Mouse (Mus musculus) neural tube, embryonic 11.5 days (tissue): Measurements from ENCODE around the gene Reln. TPM values are rescaled to one million over a fixed set of nuclear protein-coding genes. Genes with fewer than 3 reads are reported as not detected.

ENCODE experiments used
- ATAC-seq: fragments of 200-750 bp; cut with Nextera tagmentation; 2 replicates; pipeline ENCODE4 v1.8.0; 2017; ENCODE audit warnings: moderate number of reproducible peaks, mild to moderate bottlenecking, moderate TSS enrichment, moderate library complexity; ENCODE audit not compliant: insufficient read depth, low FRiP score, low TSS enrichment
- DNase-seq: peaks from one replicate; pipeline ENCODE4 v3.0.0-alpha.2; 2015; ENCODE audit warnings: low spot score
- H3K27ac ChIP-seq: fragments of 300-500 bp; sonication (generic); 2 replicates; pipeline ENCODE4 v1.5.1; 2014; ENCODE audit warnings: low read depth, mild to moderate bottlenecking, low read length
- H3K27me3 ChIP-seq: fragments of 300-500 bp; sonication (generic); 2 replicates; pipeline ENCODE4 v1.6.1; 2014; ENCODE audit warnings: mild to moderate bottlenecking, low read length, mixed read lengths; ENCODE audit not compliant: control insufficient read depth, insufficient read depth
- H3K36me3 ChIP-seq: fragments of 300-500 bp; sonication (generic); 2 replicates; pipeline ENCODE4 v1.6.1; 2014; ENCODE audit warnings: mild to moderate bottlenecking, low read length, moderate library complexity, mixed read lengths; ENCODE audit not compliant: control insufficient read depth, insufficient read depth
- H3K4me1 ChIP-seq: fragments of 300-500 bp; sonication (generic); 2 replicates; pipeline ENCODE4 v1.6.1; 2014; ENCODE audit warnings: low read length, mixed read lengths; ENCODE audit not compliant: control insufficient read depth, insufficient read depth
- H3K4me2 ChIP-seq: fragments of 300-500 bp; sonication (generic); 2 replicates; pipeline ENCODE4 v1.6.1; 2014; ENCODE audit warnings: low read depth, mild to moderate bottlenecking, moderate library complexity
- H3K4me3 ChIP-seq: fragments of 300-500 bp; sonication (generic); 2 replicates; pipeline ENCODE4 v1.5.1; 2014; ENCODE audit warnings: low read depth, low read length
- H3K9ac ChIP-seq: fragments of 300-500 bp; sonication (generic); 2 replicates; pipeline ENCODE4 v1.6.1; 2014; ENCODE audit warnings: mild to moderate bottlenecking, low read length
- H3K9me3 ChIP-seq: fragments of 300-500 bp; sonication (generic); 2 replicates; pipeline ENCODE4 v1.6.1; 2016; ENCODE audit warnings: low read length; ENCODE audit not compliant: control insufficient read depth
- WGBS: fragments of 180-500 bp; shearing (Covaris S2); extraction: QIAGEN DNeasy Blood & Tissue Kit; methylation state at CpG from one replicate; pipeline ENCODE4 v1.1.7; 2014; 5-methylcytosine and 5-hydroxymethylcytosine counted together
- polyA plus RNA-seq: library from polyadenylated mRNA; unstranded; fragments of >200 nt; fragmentation: Nextera tagmentation; extraction: Ambion mirVana; gene quantifications from 2 replicates; pipeline ENCODE4 v1.2.1, GENCODE M21; 2014

The Reln gene
- polyA plus RNA-seq, 1 experiment from 2014 or later, result 21.0 TPM

DNA sequence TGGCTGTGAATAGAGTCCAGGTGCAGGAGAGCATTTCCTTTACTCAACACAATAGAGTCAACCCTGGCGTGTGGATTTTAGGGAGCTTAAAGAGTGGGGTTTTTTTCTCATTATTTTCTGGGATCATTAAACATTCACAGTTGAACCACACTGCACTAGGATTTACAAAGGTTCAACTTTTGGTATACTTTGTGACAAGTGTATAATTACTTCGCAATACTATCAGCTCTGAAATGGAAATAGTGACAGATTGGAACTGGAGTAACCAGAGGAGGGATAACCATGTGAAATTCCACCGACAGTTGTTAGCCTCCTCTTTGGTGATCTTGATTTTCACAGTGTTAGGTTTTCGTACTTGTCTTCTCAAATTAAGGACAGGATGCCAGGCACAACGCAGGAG is 250.5 kb downstream of the Reln start:
- H3K4me2 ChIP-seq, result no peak overlapping the region
- DNase-seq (no peak), ATAC-seq (no peak)
- H3K4me1 ChIP-seq, result no peaks in the 10 kb centered on the region
- no peak overlapping the region for H3K9ac ChIP-seq
- H3K27ac ChIP-seq, result no peak overlapping the region
- no peaks in the 10 kb centered on the region for H3K9me3 ChIP-seq
- no peaks in the 10 kb centered on the region for H3K27me3 ChIP-seq
- no peak overlapping the region for H3K4me3 ChIP-seq
- no peaks in the 10 kb centered on the region for H3K36me3 ChIP-seq
- whole genome bisulfite sequencing, result 88% methylated on average over 5 of the region's 5 CpGs

DNA sequence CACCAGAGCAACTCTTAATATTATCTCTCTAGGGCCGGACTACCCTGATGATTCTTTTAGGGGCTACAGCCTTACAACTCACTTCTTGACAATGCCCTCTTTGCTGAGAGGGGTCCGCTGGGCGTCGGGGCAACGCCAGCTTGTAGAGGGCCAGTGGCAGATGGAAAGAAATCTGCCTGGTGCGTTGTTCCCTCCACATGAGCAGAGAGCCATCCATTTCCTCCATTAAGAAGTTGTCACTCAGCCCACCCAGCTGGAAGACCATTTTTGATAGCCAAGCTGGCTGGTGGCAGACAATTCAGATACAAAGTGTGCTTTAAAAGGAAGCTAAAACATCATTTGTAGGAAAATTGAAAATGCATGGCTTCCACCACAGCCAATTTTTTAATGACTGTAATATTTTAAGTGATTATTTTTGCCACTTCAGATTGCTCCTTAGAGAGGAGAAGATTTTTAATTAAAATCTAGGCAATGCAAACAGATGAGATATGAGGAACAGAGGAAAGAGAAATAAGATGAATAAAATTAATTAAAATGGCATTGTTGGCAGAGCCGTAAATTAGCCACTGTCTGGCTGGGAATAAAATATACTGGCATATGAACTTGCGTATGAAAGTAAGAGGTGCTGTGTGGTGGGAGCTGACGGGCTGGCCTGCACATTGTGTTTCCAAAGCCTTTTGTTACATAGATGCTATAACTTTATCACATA is 251.2 kb downstream of the Reln start:
- DNase-seq, result peak; percentile 22
- WGBS, result 53% methylated on average over 9 of the region's 9 CpGs
- no peak for ATAC-seq
- Histone ChIP-seq H3K36me3 (no peaks in the 10 kb centered on the region), H3K27ac (no peak overlapping the region), H3K4me1 (no peaks in the 10 kb centered on the region), H3K27me3 (no peaks in the 10 kb centered on the region), H3K4me3 (no peak overlapping the region), H3K4me2 (no peak overlapping the region), H3K9me3 (no peaks in the 10 kb centered on the region), H3K9ac (no peak overlapping the region)

DNA sequence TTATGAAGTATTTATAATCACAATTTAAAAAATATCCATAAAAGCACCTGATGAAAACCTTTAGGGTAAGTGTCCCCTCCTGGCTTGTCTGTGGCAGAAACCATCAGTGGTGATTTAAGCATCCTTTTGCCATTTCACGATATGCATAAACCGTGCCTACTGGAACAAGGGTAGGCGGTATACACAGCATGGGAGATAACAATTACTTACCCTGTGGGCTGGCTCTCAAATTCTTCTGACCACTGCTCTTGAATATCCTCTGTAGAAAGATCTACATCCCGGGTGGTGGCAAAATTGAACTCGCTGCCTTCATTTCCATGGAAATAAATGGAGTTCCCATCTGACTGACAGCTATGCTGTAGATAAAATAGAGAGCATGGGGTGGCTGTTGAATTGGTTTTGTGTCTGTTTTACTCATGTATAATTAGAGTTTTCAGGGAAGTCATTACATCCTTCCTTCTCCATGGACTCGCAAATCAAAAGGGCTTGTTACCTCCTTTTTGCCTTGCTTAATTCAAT is 264.0 kb downstream of the Reln start:
- Histone ChIP-seq H3K4me2 (no peak overlapping the region), H3K27ac (no peak overlapping the region), H3K4me3 (no peak overlapping the region), H3K9me3 (no peaks in the 10 kb centered on the region), H3K36me3 (no peaks in the 10 kb centered on the region), H3K9ac (no peak overlapping the region), H3K4me1 (no peaks in the 10 kb centered on the region), H3K27me3 (no peaks in the 10 kb centered on the region)
- DNase-seq (no peak), ATAC-seq (no peak)
- WGBS, result 75% methylated on average over 6 of the region's 6 CpGs

DNA sequence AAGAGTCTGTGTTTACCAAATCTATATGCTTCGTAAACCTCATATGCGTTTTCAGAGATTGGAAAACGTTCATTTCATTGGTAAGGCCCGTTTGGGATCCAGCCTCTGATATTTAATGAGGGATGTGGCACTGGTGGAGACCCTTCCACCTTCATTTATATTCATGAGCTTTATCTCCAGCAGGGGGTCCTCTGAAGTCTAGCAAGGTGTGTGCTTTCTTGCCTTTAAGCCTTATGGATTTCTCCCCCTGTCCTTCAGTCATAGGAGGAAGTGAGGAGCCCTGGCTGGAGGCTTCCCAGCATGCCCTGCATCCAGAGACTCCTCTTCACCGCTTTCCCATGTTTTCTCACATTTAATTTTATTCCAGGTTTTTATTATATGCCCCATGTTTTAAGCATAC is 269.5 kb downstream of the Reln start:
- Histone ChIP-seq H3K9me3 (no peaks in the 10 kb centered on the region), H3K4me3 (no peak overlapping the region), H3K27ac (no peak overlapping the region), H3K9ac (no peak overlapping the region), H3K4me1 (no peaks in the 10 kb centered on the region), H3K27me3 (no peaks in the 10 kb centered on the region), H3K4me2 (no peak overlapping the region), H3K36me3 (no peaks in the 10 kb centered on the region)
- WGBS, result 67% methylated on average over 5 of the region's 5 CpGs
- ATAC-seq, result no peak
- no peak for DNase-seq

DNA sequence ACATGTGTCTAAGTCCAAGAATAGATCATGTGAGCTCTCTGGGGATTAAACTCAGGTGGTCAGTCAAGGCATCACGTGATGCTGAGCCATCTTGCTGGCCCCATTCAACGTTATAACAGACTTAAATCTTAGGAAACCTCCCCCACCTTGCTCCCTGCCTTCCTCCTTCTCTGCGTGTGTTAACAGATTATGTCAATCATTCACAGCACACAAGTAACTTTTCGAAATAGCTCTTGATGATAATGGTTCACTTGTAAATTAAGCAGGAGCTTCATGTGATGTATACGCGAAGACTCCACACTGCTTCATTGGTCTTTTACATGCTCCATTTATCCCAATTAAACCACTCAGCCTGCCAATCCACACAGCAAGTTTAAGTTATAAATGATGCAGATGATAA is 271.9 kb downstream of the Reln start:
- DNase-seq (no peak), ATAC-seq (no peak)
- H3K4me2 ChIP-seq, result no peak overlapping the region
- no peak overlapping the region for H3K4me3 ChIP-seq
- H3K27me3 ChIP-seq, result no peaks in the 10 kb centered on the region
- no peak overlapping the region for H3K9ac ChIP-seq
- H3K9me3 ChIP-seq, result no peaks in the 10 kb centered on the region
- no peaks in the 10 kb centered on the region for H3K4me1 ChIP-seq
- WGBS, result 84% methylated on average over 6 of the region's 6 CpGs
- H3K36me3 ChIP-seq, result no peaks in the 10 kb centered on the region
- H3K27ac ChIP-seq, result no peak overlapping the region

DNA sequence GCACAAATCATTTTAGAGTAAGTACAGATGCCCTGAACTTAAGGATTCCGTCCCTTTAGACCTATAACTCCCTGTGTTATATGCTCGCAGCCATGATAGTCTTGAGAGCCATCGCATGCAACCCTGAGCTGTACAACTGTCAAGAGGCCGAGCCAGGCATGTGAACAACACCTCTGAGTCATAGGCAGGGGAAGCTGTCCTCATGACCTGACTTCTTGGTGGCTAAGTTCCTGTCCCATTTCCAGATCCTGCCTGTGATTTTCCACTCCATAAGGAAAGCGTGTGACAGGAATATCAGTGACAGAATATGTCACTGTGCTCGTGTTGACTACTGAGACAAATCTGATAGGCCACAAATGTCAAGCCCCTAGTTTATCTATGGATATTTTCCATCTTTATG is 285.3 kb downstream of the Reln start:
- no peak for DNase-seq
- Histone ChIP-seq H3K4me1 (no peaks in the 10 kb centered on the region), H3K4me3 (no peak overlapping the region), H3K4me2 (no peak overlapping the region), H3K9me3 (no peaks in the 10 kb centered on the region), H3K27me3 (no peaks in the 10 kb centered on the region), H3K27ac (no peak overlapping the region), H3K9ac (no peak overlapping the region), H3K36me3 (no peaks in the 10 kb centered on the region)
- ATAC-seq, result no peak
- 89% methylated on average over 6 of the region's 6 CpGs for WGBS

DNA sequence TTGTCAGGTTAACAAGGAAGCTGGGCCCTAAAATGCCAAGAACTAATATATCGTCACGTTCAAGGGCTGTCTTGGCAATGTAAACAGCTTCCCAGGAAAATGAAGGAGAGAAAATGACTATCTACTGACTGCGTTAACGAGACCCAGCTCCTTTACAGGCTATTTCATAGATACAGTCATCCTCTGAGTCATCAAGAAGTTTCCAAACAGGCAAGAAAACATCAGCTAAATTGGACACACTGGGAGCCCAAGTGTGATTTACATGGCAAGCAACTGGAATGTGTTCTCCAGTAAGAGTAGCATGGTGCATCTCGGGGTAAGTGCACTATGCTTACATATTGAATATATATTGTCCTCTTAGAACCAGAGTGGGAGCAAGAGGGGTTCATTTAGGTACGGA is 302.7 kb downstream of the Reln start:
- no peaks in the 10 kb centered on the region for H3K36me3 ChIP-seq
- H3K4me2 ChIP-seq, result no peak overlapping the region
- H3K4me1 ChIP-seq, result no peaks in the 10 kb centered on the region
- no peaks in the 10 kb centered on the region for H3K9me3 ChIP-seq
- no peak overlapping the region for H3K9ac ChIP-seq
- DNase-seq (no peak), ATAC-seq (no peak)
- no peak overlapping the region for H3K4me3 ChIP-seq
- no peak overlapping the region for H3K27ac ChIP-seq
- 93% methylated on average over 6 of the region's 6 CpGs for WGBS
- no peaks in the 10 kb centered on the region for H3K27me3 ChIP-seq

DNA sequence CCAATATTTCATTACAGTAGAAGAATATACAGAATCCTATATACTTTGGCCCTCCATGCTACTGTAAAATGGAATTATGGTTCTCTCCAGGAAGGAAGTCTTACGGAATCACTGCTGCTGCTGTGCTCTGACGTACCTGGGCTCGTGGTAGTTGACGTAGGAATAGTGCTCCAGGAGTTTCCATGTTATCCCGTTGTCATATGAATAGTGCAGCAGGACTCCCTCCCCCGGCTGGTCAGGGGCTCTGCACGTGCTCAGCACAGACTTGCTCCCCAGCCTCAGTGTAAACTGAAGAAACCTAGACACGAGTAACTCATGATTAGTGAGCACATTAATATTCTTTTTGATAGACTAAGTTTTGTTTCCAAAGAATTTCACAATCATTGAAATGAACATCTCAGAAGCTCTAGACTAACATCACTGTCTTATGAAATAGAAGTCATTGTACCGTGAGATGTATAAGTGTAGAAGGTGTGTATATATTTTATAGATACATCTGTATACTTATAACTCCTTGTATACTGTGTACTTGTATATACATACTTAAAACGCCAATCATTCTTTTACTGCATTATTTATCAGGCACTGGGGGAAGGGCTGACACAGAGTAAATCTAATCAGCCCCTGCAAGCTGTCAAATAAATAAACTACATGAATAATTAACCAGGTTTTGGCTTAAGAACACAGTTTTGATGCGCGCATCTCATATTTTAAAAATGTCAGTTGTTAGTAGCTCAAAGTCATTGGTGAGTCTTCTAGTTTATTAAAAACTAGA is 304.9 kb downstream of the Reln start:
- DNase-seq, result no peak
- WGBS, result 86% methylated on average over 12 of the region's 12 CpGs
- Histone ChIP-seq H3K36me3 (no peaks in the 10 kb centered on the region), H3K9ac (no peak overlapping the region), H3K27me3 (no peaks in the 10 kb centered on the region), H3K9me3 (no peaks in the 10 kb centered on the region), H3K4me3 (no peak overlapping the region), H3K4me1 (no peaks in the 10 kb centered on the region), H3K27ac (no peak overlapping the region), H3K4me2 (no peak overlapping the region)
- no peak for ATAC-seq

DNA sequence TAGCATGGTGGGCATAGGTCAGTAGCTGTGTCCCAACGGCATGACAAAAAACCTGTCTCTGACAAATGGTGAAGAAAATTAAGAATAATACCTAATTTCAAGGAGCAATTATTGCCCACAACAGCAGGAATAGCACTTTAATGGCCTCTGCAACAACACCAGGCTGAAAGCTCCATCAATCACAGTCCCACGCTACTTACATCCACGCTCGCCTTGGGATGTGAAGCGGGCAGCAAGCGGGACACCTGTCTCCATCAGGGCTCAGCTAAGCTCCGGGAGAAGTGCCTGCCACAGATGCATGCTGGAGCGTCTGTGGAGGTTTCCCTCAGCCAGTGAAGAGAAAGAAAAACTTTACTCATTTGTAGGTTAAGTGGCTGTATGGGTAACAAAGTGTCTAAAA is 309.3 kb downstream of the Reln start:
- H3K27me3 ChIP-seq, result no peaks in the 10 kb centered on the region
- WGBS, result 31% methylated on average over 8 of the region's 8 CpGs
- ATAC-seq (0 out of 2 replicates have a peak, but pooled peaks have one; percentile 57), DNase-seq (peak; percentile 56)
- 0 out of 2 replicates have a peak, but pooled peaks cover 4% of the 10 kb centered on the region for H3K4me1 ChIP-seq
- no peak overlapping the region for H3K4me2 ChIP-seq
- H3K4me3 ChIP-seq, result no peak overlapping the region
- no peaks in the 10 kb centered on the region for H3K36me3 ChIP-seq
- no peak overlapping the region for H3K9ac ChIP-seq
- H3K27ac ChIP-seq, result no peak overlapping the region
- H3K9me3 ChIP-seq, result no peaks in the 10 kb centered on the region
